Mouse (Mus musculus) heart, embryonic 14.5 days (tissue): ENCODE measurements around the gene Lrrc4c. TPM values are rescaled to one million over a fixed set of nuclear protein-coding genes. Genes with fewer than 3 reads are reported as not detected.

ENCODE experiments used
- ATAC-seq: fragments of 200-750 bp; cut with Nextera tagmentation; 2 replicates; pipeline ENCODE4 v1.8.0; 2017; ENCODE audit warnings: low read depth, moderate TSS enrichment; ENCODE audit not compliant: insufficient number of reproducible peaks, insufficient read depth, low FRiP score
- H3K27ac ChIP-seq, 2 experiments: fragments of 200-500 bp in 1 of 2; fragments of 300-500 bp in 1 of 2; sonication (generic) in 1 of 2; replicated peaks in 1 of 2; 2 replicates each; pipeline ENCODE4 v1.5.1; 2012 to 2014; ENCODE audit warnings: low read depth in 2 of 2, low read length in 2 of 2, control low read depth in 1 of 2, mild to moderate bottlenecking in 1 of 2, mixed read lengths in 1 of 2; ENCODE audit not compliant: control insufficient read depth in 1 of 2, insufficient read depth in 1 of 2
- H3K27me3 ChIP-seq: fragments of 300-500 bp; sonication (generic); 2 replicates; pipeline ENCODE4 v1.6.1; 2014; ENCODE audit warnings: mild to moderate bottlenecking, low read length, control low read depth; ENCODE audit not compliant: control insufficient read depth, insufficient read depth
- H3K36me3 ChIP-seq: fragments of 300-500 bp; sonication (generic); 2 replicates; pipeline ENCODE4 v1.6.1; 2014; ENCODE audit warnings: mild to moderate bottlenecking, control low read depth, low read length, mixed read lengths; ENCODE audit not compliant: control insufficient read depth, insufficient read depth
- H3K4me1 ChIP-seq, 2 experiments: fragments of 200-500 bp in 1 of 2; fragments of 300-500 bp in 1 of 2; sonication (generic) in 1 of 2; 2 replicates each; pipeline ENCODE4 v1.6.1; 2012 to 2014; ENCODE audit warnings: low read length in 2 of 2, control low read depth in 1 of 2, mixed read lengths in 1 of 2; ENCODE audit not compliant: control insufficient read depth in 2 of 2, insufficient read depth in 2 of 2
- H3K4me2 ChIP-seq: fragments of 300-500 bp; sonication (generic); 2 replicates; pipeline ENCODE4 v1.6.1; 2014; ENCODE audit warnings: mild to moderate bottlenecking, low read length
- H3K4me3 ChIP-seq, 2 experiments: fragments of 200-500 bp in 1 of 2; fragments of 300-500 bp in 1 of 2; sonication (generic) in 1 of 2; 2 replicates each; pipeline ENCODE4 v1.5.1; 2012 to 2014; ENCODE audit warnings: low read length in 2 of 2, mild to moderate bottlenecking in 2 of 2, control low read depth in 1 of 2, low read depth in 1 of 2, moderate library complexity in 1 of 2; ENCODE audit not compliant: control insufficient read depth in 1 of 2, insufficient read depth in 1 of 2
- H3K9ac ChIP-seq: fragments of 300-500 bp; sonication (generic); 2 replicates; pipeline ENCODE4 v1.6.1; 2014; ENCODE audit warnings: mild to moderate bottlenecking, low read length
- H3K9me3 ChIP-seq: fragments of 300-500 bp; sonication (generic); 2 replicates; pipeline ENCODE4 v1.6.1; 2016; ENCODE audit warnings: low read length, control low read depth; ENCODE audit not compliant: control insufficient read depth
- WGBS: fragments of 180-500 bp; shearing (Covaris S2); extraction: QIAGEN DNeasy Blood & Tissue Kit; methylation state at CpG from one replicate; pipeline ENCODE4 v1.1.7; 2014; 5-methylcytosine and 5-hydroxymethylcytosine counted together
- polyA plus RNA-seq: library from polyadenylated mRNA; unstranded; fragments of >200 nt; fragmentation: Nextera tagmentation; extraction: Ambion mirVana; gene quantifications from 2 replicates; pipeline ENCODE4 v1.2.1, GENCODE M21; 2014

The Lrrc4c gene
- polyA plus RNA-seq, 1 experiment from 2014 or later: 1.8 TPM

GRCm38 (mm10) chr2:96723395-96723794 lies 405.4 kb downstream of the Lrrc4c start:
- no peak overlapping the region for H3K9ac ChIP-seq
- H3K4me2 ChIP-seq: no peak overlapping the region
- H3K4me3 ChIP-seq: no peak overlapping the region
- H3K9me3 ChIP-seq: no peaks in the 10 kb centered on the region
- no peaks in the 10 kb centered on the region for H3K27me3 ChIP-seq
- H3K4me1 ChIP-seq: no peaks in the 10 kb centered on the region
- ATAC-seq: no peak
- no peak overlapping the region for H3K27ac ChIP-seq
- H3K36me3 ChIP-seq: no peaks in the 10 kb centered on the region

GRCm38 (mm10) chr2:96736081-96736480 lies 418.1 kb downstream of the Lrrc4c start:
- Histone ChIP-seq H3K4me2 (no peak overlapping the region), H3K9ac (no peak overlapping the region), H3K27me3 (no peaks in the 10 kb centered on the region), H3K27ac (no peak overlapping the region), H3K4me1 (no peaks in the 10 kb centered on the region), H3K9me3 (no peaks in the 10 kb centered on the region), H3K36me3 (no peaks in the 10 kb centered on the region), H3K4me3 (no peak overlapping the region)
- ATAC-seq: no peak

- Histone ChIP-seq H3K9me3 (no peaks in the 10 kb centered on the region), H3K4me2 (no peak overlapping the region), H3K27ac (no peak overlapping the region), H3K4me3 (no peak overlapping the region), H3K27me3 (no peaks in the 10 kb centered on the region), H3K4me1 (no peaks in the 10 kb centered on the region), H3K36me3 (no peaks in the 10 kb centered on the region), H3K9ac (no peak overlapping the region)
- ATAC-seq: no peak
Measured at GRCm38 (mm10) chr2:96755066-96755465, 437.1 kb downstream of the Lrrc4c start.

- 46% methylated on average over 1 of the region's 1 CpGs for WGBS
- Histone ChIP-seq H3K4me3 (no peak overlapping the region), H3K27me3 (no peaks in the 10 kb centered on the region), H3K4me2 (no peak overlapping the region), H3K27ac (no peak overlapping the region), H3K36me3 (no peaks in the 10 kb centered on the region), H3K4me1 (no peaks in the 10 kb centered on the region), H3K9me3 (no peaks in the 10 kb centered on the region), H3K9ac (no peak overlapping the region)
- no peak for ATAC-seq
Measured at GRCm38 (mm10) chr2:96757701-96758100, 439.7 kb downstream of the Lrrc4c start.

GRCm38 (mm10) chr2:96763538-96763937 lies 445.6 kb downstream of the Lrrc4c start:
- Histone ChIP-seq H3K27me3 (no peaks in the 10 kb centered on the region), H3K36me3 (no peaks in the 10 kb centered on the region), H3K9me3 (no peaks in the 10 kb centered on the region), H3K27ac (no peak overlapping the region), H3K4me1 (no peaks in the 10 kb centered on the region), H3K4me2 (no peak overlapping the region), H3K9ac (no peak overlapping the region), H3K4me3 (no peak overlapping the region)
- WGBS: 70% methylated on average over 5 of the region's 5 CpGs
- ATAC-seq: no peak

GRCm38 (mm10) chr2:96775376-96775775 lies 457.4 kb downstream of the Lrrc4c start:
- Histone ChIP-seq H3K9ac (no peak overlapping the region), H3K4me1 (no peaks in the 10 kb centered on the region), H3K4me3 (no peak overlapping the region), H3K9me3 (no peaks in the 10 kb centered on the region), H3K36me3 (no peaks in the 10 kb centered on the region), H3K27me3 (no peaks in the 10 kb centered on the region), H3K4me2 (no peak overlapping the region), H3K27ac (no peak overlapping the region)
- no peak for ATAC-seq

- Histone ChIP-seq H3K4me2 (no peak overlapping the region), H3K9me3 (no peaks in the 10 kb centered on the region), H3K9ac (no peak overlapping the region), H3K27me3 (no peaks in the 10 kb centered on the region), H3K36me3 (no peaks in the 10 kb centered on the region), H3K4me3 (no peak overlapping the region), H3K27ac (no peak overlapping the region), H3K4me1 (no peaks in the 10 kb centered on the region)
- 30% methylated on average over 6 of the region's 6 CpGs for WGBS
- no peak for ATAC-seq
Measured at GRCm38 (mm10) chr2:96796681-96797385, 478.9 kb downstream of the Lrrc4c start.

- ATAC-seq: no peak
- Histone ChIP-seq H3K4me3 (no peak overlapping the region), H3K27ac (no peak overlapping the region), H3K4me2 (no peak overlapping the region), H3K9ac (no peak overlapping the region), H3K4me1 (no peaks in the 10 kb centered on the region), H3K27me3 (no peaks in the 10 kb centered on the region), H3K9me3 (no peaks in the 10 kb centered on the region), H3K36me3 (no peaks in the 10 kb centered on the region)
- WGBS: 88% methylated on average over 5 of the region's 5 CpGs
Measured at GRCm38 (mm10) chr2:96850839-96851396, 532.9 kb downstream of the Lrrc4c start.
